Mouse (Mus musculus): ENCODE measurements around the gene Olfr31.

GRCm38 (mm10) chr14:14345113-14345871 lies 22.7 kb downstream of the Olfr31 start:
- TF ChIP-seq CTCF (IDR thresholded peaks at IDR 0.05; ENCODE audit: low read depth, low read length) (0 out of 2 replicates have a peak, but pooled peaks have one; percentile 13), GATA2 (IDR thresholded peaks at IDR 0.05; ENCODE audit: borderline replicate concordance, low read depth, low read length) (no peak), GATA1 (IDR thresholded peaks at IDR 0.05; ENCODE audit: borderline replicate concordance, low read length) (no peak), TAL1 (conservative IDR thresholded peaks at IDR 0.05; ENCODE audit: low read depth, low read length) (no peak), POLR2AphosphoS5 (IDR thresholded peaks at IDR 0.05; ENCODE audit: insufficient replicate concordance, low read depth, low read length) (no peak)

Data from G1E (cell line).